16 mouse cellular contexts compared by ENCODE assay signal in the genomic region with DNA sequence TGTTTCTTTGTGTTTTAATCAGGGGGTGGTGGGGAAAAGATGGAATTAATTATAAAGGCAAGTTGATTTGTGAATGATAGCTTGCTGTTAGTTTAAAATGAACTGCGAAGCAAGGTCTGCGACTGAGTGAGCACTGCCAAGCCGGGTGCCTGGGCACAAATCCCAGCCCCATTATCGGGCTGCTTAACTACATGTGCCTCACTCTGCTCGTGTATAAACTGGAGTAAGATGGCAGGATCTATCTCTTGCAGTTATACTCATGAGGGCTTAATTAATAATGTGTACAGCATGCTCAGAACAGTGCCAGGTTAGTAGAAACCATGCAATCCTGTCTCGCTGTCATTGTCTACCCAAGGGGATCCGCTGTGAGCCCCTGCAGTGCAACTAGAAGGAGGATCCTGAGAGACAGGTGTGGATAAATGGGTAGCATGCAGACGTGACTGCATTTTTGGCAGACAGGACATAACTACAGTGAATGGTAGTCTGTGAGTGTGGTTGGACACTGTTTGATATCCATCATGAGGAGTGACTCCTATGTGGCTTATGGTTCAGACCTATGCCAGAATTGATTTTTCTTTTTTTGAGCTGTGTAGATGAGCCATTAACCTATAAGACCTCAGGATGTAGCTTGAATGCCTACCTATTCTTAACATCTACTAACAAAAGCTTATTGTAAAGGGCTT. TPM values are rescaled to one million over a fixed set of nuclear protein-coding genes. Genes with fewer than 3 reads are reported as not detected.
DNase-seq lines count a peak whose midpoint lies in the region; ATAC-seq lines count a peak whose summit lies in the region.
"Had no signal": no experiment of that assay in that cellular context is flagged by ENCODE, and none has a peak within 500 bp of the region (broad histone marks: within the 10 kb centered on the region; RNA-seq: fewer than 3 reads in every experiment).

No protein-coding gene starts in this region.

- peak; percentile 72 for DNase-seq in forebrain, embryonic 14.5 days (ENCODE audit: low spot score)
- no peak for DNase-seq in forebrain, embryonic 10.5 days (ENCODE audit: extremely low spot score, low spot score)
- DNase-seq in hindbrain, embryonic 14.5 days (ENCODE audit: low spot score): no peak
- no peak for DNase-seq in hindbrain, embryonic 10.5 days (ENCODE audit: low spot score)
- peak; percentile 19 for DNase-seq in right cerebral cortex, postnatal 4 days
- no peak for DNase-seq in right cerebral cortex, adult 2 months (ENCODE audit: low spot score in 2 of 2)
- DNase-seq: kidney, adult 18-20 months; kidney, postnatal 4 days; liver, embryonic 13.5 days; lung, postnatal 10 days; right cerebral cortex, adult 18-20 months; thymus, adult 18-20 months had no signal

- no peaks in the 10 kb centered on the region for H3K4me1 ChIP-seq in forebrain, embryonic 14.5 days (ENCODE audit: control insufficient read depth, insufficient read depth, low read length)
- H3K4me1 ChIP-seq in forebrain, embryonic 10.5 days: no peaks in the 10 kb centered on the region
- H3K4me1 ChIP-seq in hindbrain, embryonic 14.5 days (replicated peaks; ENCODE audit: control insufficient read depth, insufficient read depth, low read length): no peaks in the 10 kb centered on the region
- no peaks in the 10 kb centered on the region for H3K4me1 ChIP-seq in hindbrain, embryonic 10.5 days (replicated peaks)
- no peaks in the 10 kb centered on the region for H3K4me1 ChIP-seq in neural tube, embryonic 15.5 days
- H3K4me1 ChIP-seq in liver, embryonic 12.5 days: no peaks in the 10 kb centered on the region
- H3K4me1 ChIP-seq: embryonic facial prominence, embryonic 10.5 days; liver, embryonic 13.5 days had no signal

- WGBS in forebrain, embryonic 14.5 days: 56% methylated on average over 8 of the region's 8 CpGs
- 91% methylated on average over 8 of the region's 8 CpGs for WGBS in forebrain, embryonic 10.5 days
- 69% methylated on average over 8 of the region's 8 CpGs for WGBS in hindbrain, embryonic 14.5 days
- WGBS in hindbrain, embryonic 10.5 days: 86% methylated on average over 8 of the region's 8 CpGs
- 63% methylated on average over 8 of the region's 8 CpGs for WGBS in neural tube, embryonic 15.5 days
- WGBS in liver, embryonic 12.5 days (ENCODE audit: insufficient replicate concordance): 71% methylated on average over 8 of the region's 8 CpGs

- H3K36me3 ChIP-seq in forebrain, embryonic 14.5 days (ENCODE audit: control insufficient read depth, insufficient read depth, low read length): no peaks in the 10 kb centered on the region
- no peaks in the 10 kb centered on the region for H3K36me3 ChIP-seq in forebrain, embryonic 10.5 days (replicated peaks)
- no peaks in the 10 kb centered on the region for H3K36me3 ChIP-seq in hindbrain, embryonic 14.5 days (replicated peaks; ENCODE audit: control insufficient read depth, insufficient read depth)
- no peaks in the 10 kb centered on the region for H3K36me3 ChIP-seq in hindbrain, embryonic 10.5 days
- no peaks in the 10 kb centered on the region for H3K36me3 ChIP-seq in neural tube, embryonic 15.5 days
- no peaks in the 10 kb centered on the region for H3K36me3 ChIP-seq in liver, embryonic 12.5 days
- H3K36me3 ChIP-seq: embryonic facial prominence, embryonic 10.5 days; liver, embryonic 13.5 days had no signal

- no peaks in the 10 kb centered on the region for H3K9me3 ChIP-seq in forebrain, embryonic 14.5 days (replicated peaks; ENCODE audit: control insufficient read depth, low read length)
- no peaks in the 10 kb centered on the region for H3K9me3 ChIP-seq in forebrain, embryonic 10.5 days
- no peaks in the 10 kb centered on the region for H3K9me3 ChIP-seq in hindbrain, embryonic 14.5 days (ENCODE audit: control insufficient read depth, low read length)
- no peaks in the 10 kb centered on the region for H3K9me3 ChIP-seq in hindbrain, embryonic 10.5 days
- no peaks in the 10 kb centered on the region for H3K9me3 ChIP-seq in neural tube, embryonic 15.5 days (replicated peaks)
- H3K9me3 ChIP-seq in liver, embryonic 12.5 days (replicated peaks): no peaks in the 10 kb centered on the region
- H3K9me3 ChIP-seq: embryonic facial prominence, embryonic 10.5 days; liver, embryonic 13.5 days had no signal

- no peaks in the 10 kb centered on the region for H3K27me3 ChIP-seq in forebrain, embryonic 14.5 days (replicated peaks; ENCODE audit: control insufficient read depth, insufficient read depth, low read length)
- no peaks in the 10 kb centered on the region for H3K27me3 ChIP-seq in forebrain, embryonic 10.5 days (ENCODE audit: poor library complexity, severe bottlenecking)
- H3K27me3 ChIP-seq in hindbrain, embryonic 14.5 days (ENCODE audit: control insufficient read depth, insufficient read depth, low read length): no peaks in the 10 kb centered on the region
- H3K27me3 ChIP-seq in hindbrain, embryonic 10.5 days (ENCODE audit: insufficient read depth, poor library complexity, severe bottlenecking): no peaks in the 10 kb centered on the region
- no peaks in the 10 kb centered on the region for H3K27me3 ChIP-seq in neural tube, embryonic 15.5 days (replicated peaks)
- no peaks in the 10 kb centered on the region for H3K27me3 ChIP-seq in liver, embryonic 12.5 days (replicated peaks)
- H3K27me3 ChIP-seq: liver, embryonic 13.5 days had no signal

- H3K27ac ChIP-seq in forebrain, embryonic 14.5 days (ENCODE audit: low read depth, low read length): peak overlapping the region; percentile 52; the same call in 1 of the 2 replicates
- no peak overlapping the region for H3K27ac ChIP-seq in forebrain, embryonic 10.5 days
- no peak overlapping the region for H3K27ac ChIP-seq in hindbrain, embryonic 14.5 days
- H3K27ac ChIP-seq in hindbrain, embryonic 10.5 days: no peak overlapping the region
- no peak overlapping the region for H3K27ac ChIP-seq in neural tube, embryonic 15.5 days (replicated peaks)
- H3K27ac ChIP-seq in liver, embryonic 12.5 days: no peak overlapping the region
- H3K27ac ChIP-seq: embryonic facial prominence, embryonic 10.5 days; liver, embryonic 13.5 days had no signal

- H3K9ac ChIP-seq in forebrain, embryonic 14.5 days (ENCODE audit: low read length): no peak overlapping the region
- H3K9ac ChIP-seq in hindbrain, embryonic 14.5 days: no peak overlapping the region
- no peak overlapping the region for H3K9ac ChIP-seq in neural tube, embryonic 15.5 days (replicated peaks)
- H3K9ac ChIP-seq in liver, embryonic 12.5 days: no peak overlapping the region
- H3K9ac ChIP-seq: liver, embryonic 13.5 days had no signal

- no peak overlapping the region for H3K4me3 ChIP-seq in forebrain, embryonic 14.5 days (ENCODE audit: low read depth, low read length)
- no peak overlapping the region for H3K4me3 ChIP-seq in forebrain, embryonic 10.5 days
- no peak overlapping the region for H3K4me3 ChIP-seq in hindbrain, embryonic 14.5 days (replicated peaks; ENCODE audit: low read length)
- H3K4me3 ChIP-seq in hindbrain, embryonic 10.5 days: no peak overlapping the region
- no peak overlapping the region for H3K4me3 ChIP-seq in neural tube, embryonic 15.5 days (replicated peaks)
- H3K4me3 ChIP-seq in liver, embryonic 12.5 days: no peak overlapping the region
- H3K4me3 ChIP-seq: embryonic facial prominence, embryonic 10.5 days; liver, embryonic 13.5 days had no signal

- peak; percentile 82; the same call in 1 of the 2 replicates for ATAC-seq in forebrain, embryonic 14.5 days
- ATAC-seq in hindbrain, embryonic 14.5 days (ENCODE audit: low FRiP score): peak; percentile 44; the same call in 1 of the 2 replicates
- 0 out of 2 replicates have a peak, but pooled peaks have one; percentile 41 for ATAC-seq in neural tube, embryonic 15.5 days (ENCODE audit: low FRiP score)
- no peak for ATAC-seq in liver, embryonic 12.5 days

- H3K4me2 ChIP-seq in forebrain, embryonic 14.5 days (ENCODE audit: low read length): no peak overlapping the region
- no peak overlapping the region for H3K4me2 ChIP-seq in hindbrain, embryonic 14.5 days (replicated peaks)
- no peak overlapping the region for H3K4me2 ChIP-seq in neural tube, embryonic 15.5 days
- no peak overlapping the region for H3K4me2 ChIP-seq in liver, embryonic 12.5 days
- H3K4me2 ChIP-seq: liver, embryonic 13.5 days had no signal

RNA-seq across cellular contexts. Expression of a gene that starts 51.6 kb away (rescaled TPM):
- 0.03 and 0.05 TPM in 2 replicates for polyA plus RNA-seq in forebrain, embryonic 14.5 days (2014; fragmentation: Nextera tagmentation; extraction: Ambion mirVana)
- polyA plus RNA-seq in forebrain, embryonic 10.5 days (2016; fragmentation: Nextera tagmentation; extraction: Ambion mirVana): not detected in 2 replicates
- polyA plus RNA-seq in hindbrain, embryonic 14.5 days (2014; fragmentation: Nextera tagmentation; extraction: Ambion mirVana): 0.05 TPM in 2 replicates
- polyA plus RNA-seq in hindbrain, embryonic 10.5 days (2016; fragmentation: Nextera tagmentation; extraction: Ambion mirVana): 0.04 and 0.12 TPM in 2 replicates
- polyA plus RNA-seq in neural tube, embryonic 15.5 days (2015; fragmentation: Nextera tagmentation; extraction: Ambion mirVana): 0.03 TPM in 1 of 2 replicates, not detected in the other
- 0.01 and 0.02 TPM in 2 replicates for polyA plus RNA-seq in liver, embryonic 12.5 days (2016; fragmentation: Nextera tagmentation; extraction: Ambion mirVana)
- polyA plus RNA-seq: neural tube, embryonic 11.5 days had no signal

Comparison
In these comparisons a context has a peak if more than half of its experiments do, and no peak if none do; other contexts are left out.
1. DNase-seq: peak in forebrain, embryonic 14.5 days (single experiment) and right cerebral cortex, postnatal 4 days (single experiment); none in forebrain, embryonic 10.5 days (single experiment), hindbrain, embryonic 14.5 days (single experiment), hindbrain, embryonic 10.5 days (single experiment) and right cerebral cortex, adult 2 months (0 of 2).